Mouse (Mus musculus) midbrain, postnatal 0 days (tissue): Measurements from ENCODE around the gene Tbx19. TPM values are rescaled to one million over a fixed set of nuclear protein-coding genes. Genes with fewer than 3 reads are reported as not detected.

Experiments used
- ATAC-seq: fragments of 200-750 bp; cut with Nextera tagmentation; 2 replicates; pipeline ENCODE4 v1.8.0; 2017; ENCODE audit warnings: moderate number of reproducible peaks, mild to moderate bottlenecking, moderate TSS enrichment, moderate library complexity; ENCODE audit not compliant: low FRiP score
- DNase-seq: peaks from one replicate; pipeline ENCODE4 v3.0.0-alpha.2; 2015; ENCODE audit warnings: low spot score
- H3K27ac ChIP-seq: fragments of 300-500 bp; sonication (generic); 2 replicates; pipeline ENCODE4 v1.5.1; 2014; ENCODE audit warnings: low read depth, mild to moderate bottlenecking, low read length, mixed read lengths
- H3K27me3 ChIP-seq: fragments of 300-500 bp; sonication (generic); 2 replicates; pipeline ENCODE4 v1.6.1; 2014; ENCODE audit warnings: low read length, control low read depth, mixed read lengths; ENCODE audit not compliant: insufficient read depth
- H3K36me3 ChIP-seq: fragments of 300-500 bp; sonication (generic); 2 replicates; pipeline ENCODE4 v1.6.1; 2014; ENCODE audit warnings: low read length, control low read depth, mixed read lengths; ENCODE audit not compliant: insufficient read depth
- H3K4me1 ChIP-seq: fragments of 300-500 bp; sonication (generic); 2 replicates; pipeline ENCODE4 v1.6.1; 2014; ENCODE audit warnings: mild to moderate bottlenecking, control low read depth, antibody characterized with exemption, low read length, mixed read lengths; ENCODE audit not compliant: insufficient read depth
- H3K4me2 ChIP-seq: fragments of 300-500 bp; sonication (generic); 2 replicates; pipeline ENCODE4 v1.6.1; 2014; ENCODE audit warnings: low read depth, mild to moderate bottlenecking, low read length, mixed read lengths; ENCODE audit not compliant: poor library complexity, severe bottlenecking
- H3K4me3 ChIP-seq: fragments of 300-500 bp; sonication (generic); 2 replicates; pipeline ENCODE4 v1.5.1; 2014; ENCODE audit warnings: low read depth, mild to moderate bottlenecking, low read length, moderate library complexity
- H3K9ac ChIP-seq: fragments of 300-500 bp; sonication (generic); replicated peaks from 2 replicates; pipeline ENCODE4 v1.6.1; 2014; ENCODE audit warnings: mild to moderate bottlenecking, low read length, moderate library complexity, mixed read lengths; ENCODE audit not compliant: poor library complexity, severe bottlenecking
- H3K9me3 ChIP-seq: fragments of 300-500 bp; sonication (generic); 2 replicates; pipeline ENCODE4 v1.6.1; 2016; ENCODE audit warnings: low read length, control low read depth
- CTCF ChIP-seq: IDR thresholded peaks from 2 replicates; pipeline ENCODE4 v1.5.1; 2016; ENCODE audit warnings: antibody characterized with exemption, mild to moderate bottlenecking
- WGBS: fragments of 180-500 bp; shearing (Covaris S2); extraction: QIAGEN DNeasy Blood & Tissue Kit; methylation state at CpG from one replicate; pipeline ENCODE4 v1.1.7; 2014; 5-methylcytosine and 5-hydroxymethylcytosine counted together
- polyA plus RNA-seq: library from polyadenylated mRNA; unstranded; fragments of >200 nt; fragmentation: Nextera tagmentation; extraction: Ambion mirVana; gene quantifications from 2 replicates; pipeline ENCODE4 v1.2.1, GENCODE M21; 2015
- total RNA-seq: library from RNA; depleted of rRNA; stranded (reverse); fragments of >200 nt; gene quantifications from 2 replicates; pipeline ENCODE4 v1.2.3, GENCODE M21; 2014

The Tbx19 gene
- total and polyA plus RNA-seq, 2 experiments from 2014 or later = 0.26 TPM; not detected in 1

- Histone ChIP-seq H3K4me2 (peak overlapping the region; percentile 33; the same call in 1 of the 2 replicates), H3K36me3 (no peaks in the 10 kb centered on the region), H3K9ac (no peak overlapping the region), H3K27me3 (no peaks in the 10 kb centered on the region), H3K4me1 (peaks cover 7% of the 10 kb centered on the region; the same call in 1 of the 2 replicates), H3K4me3 (no peak overlapping the region), H3K27ac (no peak overlapping the region), H3K9me3 (no peaks in the 10 kb centered on the region)
- no peak for TF ChIP-seq CTCF
- WGBS = 33% methylated on average over 15 of the region's 15 CpGs
- 0 out of 2 replicates have a peak, but pooled peaks have one; percentile 14 for ATAC-seq
- no peak for DNase-seq
Measured at GRCm38 (mm10) chr1:165119011-165119726, 41.4 kb downstream of the Tbx19 start.

- Histone ChIP-seq H3K4me3 (no peak overlapping the region), H3K27me3 (no peaks in the 10 kb centered on the region), H3K4me2 (no peak overlapping the region), H3K9me3 (no peaks in the 10 kb centered on the region), H3K27ac (no peak overlapping the region), H3K4me1 (0 out of 2 replicates have a peak, but pooled peaks cover 3% of the 10 kb centered on the region), H3K36me3 (no peaks in the 10 kb centered on the region), H3K9ac (no peak overlapping the region)
- ATAC-seq (no peak), DNase-seq (peak; percentile 66)
- TF ChIP-seq CTCF = peak; percentile 62
- WGBS = 41% methylated on average over 17 of the region's 17 CpGs
Measured at GRCm38 (mm10) chr1:165114460-165115175, 46.0 kb downstream of the Tbx19 start.

GRCm38 (mm10) chr1:165113700-165114099 is 46.9 kb downstream of the Tbx19 start:
- DNase-seq (no peak), ATAC-seq (no peak)
- no peak overlapping the region for H3K27ac ChIP-seq
- WGBS = 37% methylated on average over 11 of the region's 11 CpGs
- H3K4me3 ChIP-seq = no peak overlapping the region
- H3K4me2 ChIP-seq = no peak overlapping the region
- TF ChIP-seq CTCF = no peak
- H3K4me1 ChIP-seq = 0 out of 2 replicates have a peak, but pooled peaks cover 3% of the 10 kb centered on the region
- H3K9me3 ChIP-seq = no peaks in the 10 kb centered on the region
- no peak overlapping the region; the same call in 1 of the 2 replicates for H3K9ac ChIP-seq
- H3K27me3 ChIP-seq = no peaks in the 10 kb centered on the region
- H3K36me3 ChIP-seq = no peaks in the 10 kb centered on the region

- DNase-seq = peak; percentile 64
- no peak for ATAC-seq
Measured at GRCm38 (mm10) chr1:165110659-165111058, 49.9 kb downstream of the Tbx19 start.

GRCm38 (mm10) chr1:165109135-165109534 is 51.4 kb downstream of the Tbx19 start:
- Histone ChIP-seq H3K4me1 (no peaks in the 10 kb centered on the region), H3K27ac (no peak overlapping the region), H3K4me2 (no peak overlapping the region), H3K36me3 (no peaks in the 10 kb centered on the region), H3K9me3 (no peaks in the 10 kb centered on the region), H3K9ac (no peak overlapping the region), H3K27me3 (no peaks in the 10 kb centered on the region), H3K4me3 (no peak overlapping the region)
- DNase-seq (peak; percentile 39), ATAC-seq (no peak)
- TF ChIP-seq CTCF = no peak
- 53% methylated on average over 5 of the region's 5 CpGs for WGBS

More at GRCm38 (mm10) chr1:165110659-165111058, 49.9 kb downstream of the Tbx19 start:
- no peak overlapping the region for H3K4me3 ChIP-seq
- no peak overlapping the region for H3K27ac ChIP-seq
- no peaks in the 10 kb centered on the region for H3K27me3 ChIP-seq
- H3K4me1 ChIP-seq = 0 out of 2 replicates have a peak, but pooled peaks cover 3% of the 10 kb centered on the region
- no peaks in the 10 kb centered on the region for H3K36me3 ChIP-seq
- TF ChIP-seq CTCF = no peak
- no peak overlapping the region for H3K9ac ChIP-seq
- 41% methylated on average over 2 of the region's 2 CpGs for whole genome bisulfite sequencing
- H3K9me3 ChIP-seq = no peaks in the 10 kb centered on the region
- H3K4me2 ChIP-seq = no peak overlapping the region

GRCm38 (mm10) chr1:165108477-165108876 is 52.1 kb downstream of the Tbx19 start:
- Histone ChIP-seq H3K4me2 (no peak overlapping the region), H3K27ac (no peak overlapping the region), H3K36me3 (no peaks in the 10 kb centered on the region), H3K4me3 (no peak overlapping the region), H3K4me1 (no peaks in the 10 kb centered on the region), H3K27me3 (no peaks in the 10 kb centered on the region), H3K9ac (no peak overlapping the region), H3K9me3 (no peaks in the 10 kb centered on the region)
- DNase-seq (no peak), ATAC-seq (no peak)
- WGBS = 45% methylated on average over 5 of the region's 5 CpGs
- no peak for TF ChIP-seq CTCF
